8 mouse cellular contexts compared by ENCODE assay signal in the genomic region with DNA sequence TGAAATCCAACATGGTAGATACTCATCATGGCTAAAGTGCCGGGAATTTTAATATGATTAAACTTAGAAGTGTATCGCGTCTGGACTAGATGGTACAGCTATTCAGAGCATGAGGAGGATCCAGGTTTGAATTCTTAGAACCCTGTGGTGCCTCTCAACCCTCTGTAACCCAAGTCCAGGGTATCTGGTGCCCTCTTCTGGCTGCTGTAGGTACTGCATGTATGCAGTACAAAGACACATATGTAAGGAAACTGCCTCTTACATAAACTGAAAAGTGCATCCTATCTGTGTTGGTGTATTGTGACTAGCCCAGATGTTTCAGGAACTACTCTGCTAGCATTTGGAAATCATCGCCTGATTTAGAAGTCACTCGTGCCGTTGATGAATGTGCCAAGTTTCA.
DNase-seq lines count a peak whose midpoint lies in the region; ATAC-seq and TF ChIP-seq lines count a peak whose summit lies in the region.

No protein-coding gene starts in this region.

- no peak overlapping the region for H3K9ac ChIP-seq in midbrain, embryonic 13.5 days (replicated peaks)
- no peak overlapping the region for H3K9ac ChIP-seq in MEL (ENCODE audit: control insufficient read depth, low read depth, low read length, poor library complexity, severe bottlenecking)

- H3K4me2 ChIP-seq in midbrain, embryonic 13.5 days (replicated peaks): no peak overlapping the region

- peak; percentile 81 for DNase-seq in midbrain, embryonic 10.5 days (ENCODE audit: low spot score)
- DNase-seq in MEL (ENCODE audit: low read depth, low spot score): peak; percentile 80
- DNase-seq in brain, adult 2 months (ENCODE audit: low read depth, low spot score): peak; percentile 86
- peak; percentile 79 to 80 for DNase-seq in kidney, postnatal 4 days
- DNase-seq in retina, adult 2 months (ENCODE audit: low read depth, low spot score): peak; percentile 26
- DNase-seq in layer of hippocampus, adult 9-10 months (ENCODE audit: low spot score): no peak

- H3K4me3 ChIP-seq in midbrain, embryonic 10.5 days: no peak overlapping the region
- no peak overlapping the region for H3K4me3 ChIP-seq in midbrain, embryonic 13.5 days (replicated peaks)
- no peak overlapping the region for H3K4me3 ChIP-seq in MEL (ENCODE audit: control insufficient read depth in 1 of 2, insufficient read depth in 1 of 2, low read depth in 2 of 2, low read length in 2 of 2)
- H3K4me3 ChIP-seq in embryonic fibroblast, embryonic 13.5 days (ENCODE audit: insufficient read depth, low read length): no peak overlapping the region

- WGBS in midbrain, embryonic 10.5 days: 34% methylated on average over 6 of the region's 6 CpGs
- 35% methylated on average over 6 of the region's 6 CpGs for WGBS in midbrain, embryonic 13.5 days

- no peaks in the 10 kb centered on the region for H3K79me2 ChIP-seq in MEL (ENCODE audit: control insufficient read depth, insufficient read depth, low read length, poor library complexity)

- TF ChIP-seq POLR2A in MEL (IDR thresholded peaks at IDR 0.05; ENCODE audit: control insufficient read depth in 1 of 2, insufficient read depth in 1 of 2, low read depth in 1 of 2, low read length in 2 of 2, poor library complexity in 1 of 2): no peak
- no peak for TF ChIP-seq POLR2A in embryonic fibroblast, embryonic 13.5 days (IDR thresholded peaks at IDR 0.05; ENCODE audit: low read depth, low read length)

- no peaks in the 10 kb centered on the region for H3K36me3 ChIP-seq in midbrain, embryonic 10.5 days
- H3K36me3 ChIP-seq in midbrain, embryonic 13.5 days: no peaks in the 10 kb centered on the region
- H3K36me3 ChIP-seq in MEL (ENCODE audit: control insufficient read depth in 1 of 2, insufficient read depth in 2 of 2, low read length in 2 of 2): no peaks in the 10 kb centered on the region

- TF ChIP-seq CTCF in MEL (IDR thresholded peaks at IDR 0.05 in 2 of 3, conservative IDR thresholded peaks at IDR 0.05 in 1 of 3; ENCODE audit: control insufficient read depth in 1 of 3, insufficient read depth in 1 of 3, low read depth in 2 of 3, low read length in 3 of 3, poor library complexity in 1 of 3, severe bottlenecking in 1 of 3): peak; percentile 79 to 98 (median 85)
- TF ChIP-seq CTCF in embryonic fibroblast, embryonic 13.5 days (IDR thresholded peaks at IDR 0.05; ENCODE audit: borderline replicate concordance, insufficient read depth, low read length): peak; percentile 47; the same call in 1 of the 2 replicates

- TF ChIP-seq RAD21 in MEL (IDR thresholded peaks at IDR 0.05; ENCODE audit: low read depth, low read length): peak; percentile 82

- peaks cover 42% of the 10 kb centered on the region for H3K4me1 ChIP-seq in midbrain, embryonic 10.5 days
- H3K4me1 ChIP-seq in midbrain, embryonic 13.5 days (replicated peaks): peaks cover 26% of the 10 kb centered on the region
- no peaks in the 10 kb centered on the region for H3K4me1 ChIP-seq in MEL (ENCODE audit: control insufficient read depth in 1 of 2, insufficient read depth in 2 of 2, low read length in 2 of 2)
- peaks cover 2% of the 10 kb centered on the region; the same call in 1 of the 2 replicates for H3K4me1 ChIP-seq in embryonic fibroblast, embryonic 13.5 days (ENCODE audit: control insufficient read depth, insufficient read depth, low read length)

- no peak overlapping the region for H3K27ac ChIP-seq in midbrain, embryonic 10.5 days (replicated peaks)
- no peak overlapping the region for H3K27ac ChIP-seq in midbrain, embryonic 13.5 days
- no peak overlapping the region for H3K27ac ChIP-seq in MEL (ENCODE audit: control insufficient read depth, low read depth, low read length)
- no peak overlapping the region for H3K27ac ChIP-seq in embryonic fibroblast, embryonic 13.5 days (ENCODE audit: insufficient read depth, low read length)

- peaks cover 47% of the 10 kb centered on the region for H3K27me3 ChIP-seq in midbrain, embryonic 10.5 days (ENCODE audit: low read depth, poor library complexity, severe bottlenecking)
- H3K27me3 ChIP-seq in midbrain, embryonic 13.5 days: peaks cover 9% of the 10 kb centered on the region
- H3K27me3 ChIP-seq in MEL (ENCODE audit: control insufficient read depth in 1 of 2, insufficient read depth in 2 of 2, low read length in 2 of 2): no peaks in the 10 kb centered on the region; a peak in 1 of 4 replicates

- no peaks in the 10 kb centered on the region for H3K9me3 ChIP-seq in midbrain, embryonic 10.5 days (replicated peaks)
- H3K9me3 ChIP-seq in midbrain, embryonic 13.5 days: no peaks in the 10 kb centered on the region
- no peaks in the 10 kb centered on the region for H3K9me3 ChIP-seq in MEL (replicated peaks; ENCODE audit: insufficient read depth, low read length)

- TF ChIP-seq EP300 in MEL (IDR thresholded peaks at IDR 0.05; ENCODE audit: low read depth in 1 of 2, low read length in 2 of 2): no peak

- ATAC-seq in midbrain, embryonic 13.5 days: no peak

TF ChIP-seq in MEL, 35 proteins besides CTCF, POLR2A, EP300 and RAD21:
- TF ChIP-seq MAZ (IDR thresholded peaks at IDR 0.05; ENCODE audit: low read depth, low read length): no peak
- TF ChIP-seq MYB (IDR thresholded peaks at IDR 0.05; ENCODE audit: low read depth, low read length): no peak
- peak; percentile 80 for TF ChIP-seq SMC3 (IDR thresholded peaks at IDR 0.05; ENCODE audit: low read depth, low read length)
- peak; percentile 75 for TF ChIP-seq ZC3H11A (IDR thresholded peaks at IDR 0.05; ENCODE audit: low read depth, low read length)
- TF ChIP-seq TAL1 (IDR thresholded peaks at IDR 0.05; ENCODE audit: low read length): no peak
- no peak for TF ChIP-seq CHD2 (IDR thresholded peaks at IDR 0.05; ENCODE audit: low read length)
- TF ChIP-seq TBP (IDR thresholded peaks at IDR 0.05; ENCODE audit: low read depth, low read length): 0 out of 2 replicates have a peak, but pooled peaks have one; percentile 21
TF ChIP-seq in MEL: peak in this region for 3.
